Mouse (Mus musculus) C2C12 (cell line): ENCODE measurements around the gene Lsm12. TPM values are rescaled to one million over a fixed set of nuclear protein-coding genes. Genes with fewer than 3 reads are reported as not detected.
A peak's percentile ranks its signal among the peaks of the same experiment; 100 is the strongest.

Source experiments
- H3K27me3 ChIP-seq: one replicate; pipeline ENCODE4 v1.6.1; 2011; ENCODE audit not compliant: control insufficient read depth, insufficient read depth, insufficient read length
- H3K36me3 ChIP-seq: one replicate; pipeline ENCODE4 v1.6.1; 2011; ENCODE audit not compliant: control insufficient read depth, insufficient read depth
- H3K4me3 ChIP-seq: one replicate; pipeline ENCODE4 v1.5.1; 2011; ENCODE audit warnings: mild to moderate bottlenecking, control low read depth; ENCODE audit not compliant: poor library complexity, insufficient read depth, severe bottlenecking
- H3K79me2 ChIP-seq: one replicate; pipeline ENCODE4 v1.6.1; 2011; ENCODE audit not compliant: control insufficient read depth, insufficient read depth
- H3K79me3 ChIP-seq: one replicate; pipeline ENCODE4 v1.6.1; 2011; ENCODE audit warnings: low read depth, control low read depth
- H3ac ChIP-seq: one replicate; pipeline ENCODE3; 2011; ENCODE audit warnings: low read depth; ENCODE audit not compliant: control insufficient read depth, insufficient read length
- CEBPB ChIP-seq: IDR thresholded peaks from one replicate; pipeline ENCODE4 v1.6.1; 2011; ENCODE audit warnings: low read depth, mild to moderate bottlenecking, control low read depth, moderate library complexity
- CTCF ChIP-seq: IDR thresholded peaks from one replicate; pipeline ENCODE4 v1.5.1; 2011; ENCODE audit not compliant: control insufficient read depth, insufficient read depth, insufficient read length
- FOSL1 ChIP-seq: IDR thresholded peaks from one replicate; pipeline ENCODE4 v1.8.0; 2011; ENCODE audit warnings: mild to moderate bottlenecking, low read length; ENCODE audit not compliant: poor library complexity, insufficient read depth, severe bottlenecking
- MAX ChIP-seq: IDR thresholded peaks from one replicate; pipeline ENCODE4 v1.6.1; 2011; ENCODE audit warnings: mild to moderate bottlenecking, control low read depth
- MYOD1 ChIP-seq: IDR thresholded peaks from one replicate; pipeline ENCODE4 v1.6.1; 2011; ENCODE audit warnings: low read depth; ENCODE audit not compliant: control insufficient read depth, insufficient read length
- MYOG ChIP-seq: IDR thresholded peaks from one replicate; pipeline ENCODE4 v1.6.1; 2011; ENCODE audit not compliant: control insufficient read depth, insufficient read length; ENCODE audit errors: extremely low read depth
- USF1 ChIP-seq: IDR thresholded peaks from one replicate; pipeline ENCODE4 v1.6.1; 2011; ENCODE audit warnings: low read depth, mild to moderate bottlenecking, control low read depth, moderate library complexity
- polyA plus RNA-seq: library from polyadenylated mRNA; unstranded; fragments of >200 nt; fragmentation: generic; extraction: Trizol; gene quantifications from one replicate; pipeline ENCODE4 v1.2.1, GENCODE M21; 2012; ENCODE audit warnings: missing spikeins

Lsm12 gene
- polyA plus RNA-seq, 1 experiment: 43.0 TPM

DNA sequence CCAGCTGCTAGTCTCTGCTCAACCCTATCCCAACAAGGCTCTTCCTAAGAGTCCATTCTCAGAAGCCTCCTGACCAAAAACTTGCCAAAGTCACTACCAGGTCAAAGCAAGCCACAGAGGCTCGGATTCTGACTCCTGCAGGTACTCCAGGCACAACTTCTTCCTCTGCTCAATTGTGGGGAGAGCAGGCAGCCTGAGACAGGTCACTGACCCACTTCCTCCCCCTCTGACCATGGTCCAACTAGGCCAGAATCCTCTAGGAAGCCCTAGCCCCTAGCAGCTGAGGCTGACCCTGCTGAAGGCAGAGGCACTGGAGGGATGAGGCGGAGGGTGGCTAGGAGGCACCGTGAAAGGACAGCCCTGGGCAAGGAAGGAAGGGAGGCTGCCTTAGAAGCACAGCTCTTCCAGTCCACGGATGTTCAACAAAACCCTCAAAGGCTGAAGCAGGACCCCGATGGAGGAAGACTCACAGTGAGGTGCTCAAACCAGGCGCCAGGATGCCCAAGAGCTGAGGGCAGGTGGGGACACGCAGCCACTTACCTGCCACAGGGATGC lies 32.9 kb upstream of the Lsm12 start:
- H3ac ChIP-seq: peak overlapping the region; percentile 33
- no peak for TF ChIP-seq CEBPB
- TF ChIP-seq FOSL1: no peak
- TF ChIP-seq USF1: no peak
- TF ChIP-seq MYOG: no peak
- no peak for TF ChIP-seq MAX
- TF ChIP-seq MYOD1: no peak
- TF ChIP-seq CTCF: no peak
- peaks cover 54% of the 10 kb centered on the region for H3K79me2 ChIP-seq
- no peaks in the 10 kb centered on the region for H3K27me3 ChIP-seq
- H3K4me3 ChIP-seq: peak overlapping the region; percentile 34
- H3K36me3 ChIP-seq: no peaks in the 10 kb centered on the region
- H3K79me3 ChIP-seq: peaks cover 36% of the 10 kb centered on the region

DNA sequence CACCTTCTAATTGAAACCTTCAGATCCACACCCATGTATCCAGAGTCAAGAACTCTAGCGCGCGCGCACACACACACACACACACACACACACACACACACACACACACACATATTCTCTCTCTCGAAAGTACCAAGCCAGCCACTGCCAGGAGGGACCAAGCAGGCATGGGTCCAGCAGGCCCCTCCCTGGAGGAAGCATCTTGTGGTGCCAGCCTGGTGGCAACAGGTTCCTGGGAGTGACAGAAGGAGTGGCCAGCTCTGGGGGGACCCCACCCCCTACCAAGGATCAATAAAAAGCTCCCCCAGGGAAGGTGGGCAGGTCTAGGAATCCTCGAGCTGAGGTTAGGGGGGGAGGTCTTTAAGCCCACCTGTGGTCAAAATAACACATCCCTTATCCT lies 32.3 kb upstream of the Lsm12 start:
- Histone ChIP-seq H3K4me3 (peak overlapping the region; percentile 34), H3K36me3 (no peaks in the 10 kb centered on the region), H3K27me3 (no peaks in the 10 kb centered on the region), H3K79me3 (peaks cover 38% of the 10 kb centered on the region), H3ac (peak overlapping the region; percentile 37), H3K79me2 (peaks cover 59% of the 10 kb centered on the region)
- TF ChIP-seq CTCF (no peak), MYOG (no peak), MYOD1 (no peak), MAX (no peak), USF1 (no peak), FOSL1 (no peak), CEBPB (no peak)

DNA sequence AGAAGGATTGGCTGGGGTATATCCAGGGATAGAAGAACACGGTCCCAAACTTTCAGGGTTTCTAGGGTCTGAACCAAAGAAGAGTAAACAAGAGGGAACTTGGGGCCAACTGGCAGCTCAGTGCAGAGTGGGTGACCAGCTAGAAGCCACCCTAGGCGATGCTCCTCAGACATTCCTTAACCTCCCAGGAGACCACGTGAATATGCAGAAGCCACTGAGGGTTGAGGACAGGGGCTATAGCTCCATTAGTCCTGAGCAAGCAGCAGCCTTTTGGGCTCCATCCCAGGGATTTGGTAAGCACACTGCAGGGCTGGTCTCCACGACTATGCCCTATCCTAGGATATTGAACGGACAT lies 31.8 kb upstream of the Lsm12 start:
- no peaks in the 10 kb centered on the region for H3K27me3 ChIP-seq
- peaks cover 65% of the 10 kb centered on the region for H3K79me2 ChIP-seq
- no peak overlapping the region for H3ac ChIP-seq
- no peak overlapping the region for H3K4me3 ChIP-seq
- no peaks in the 10 kb centered on the region for H3K36me3 ChIP-seq
- peaks cover 38% of the 10 kb centered on the region for H3K79me3 ChIP-seq
- no peak for TF ChIP-seq CEBPB
- no peak for TF ChIP-seq MYOD1

DNA sequence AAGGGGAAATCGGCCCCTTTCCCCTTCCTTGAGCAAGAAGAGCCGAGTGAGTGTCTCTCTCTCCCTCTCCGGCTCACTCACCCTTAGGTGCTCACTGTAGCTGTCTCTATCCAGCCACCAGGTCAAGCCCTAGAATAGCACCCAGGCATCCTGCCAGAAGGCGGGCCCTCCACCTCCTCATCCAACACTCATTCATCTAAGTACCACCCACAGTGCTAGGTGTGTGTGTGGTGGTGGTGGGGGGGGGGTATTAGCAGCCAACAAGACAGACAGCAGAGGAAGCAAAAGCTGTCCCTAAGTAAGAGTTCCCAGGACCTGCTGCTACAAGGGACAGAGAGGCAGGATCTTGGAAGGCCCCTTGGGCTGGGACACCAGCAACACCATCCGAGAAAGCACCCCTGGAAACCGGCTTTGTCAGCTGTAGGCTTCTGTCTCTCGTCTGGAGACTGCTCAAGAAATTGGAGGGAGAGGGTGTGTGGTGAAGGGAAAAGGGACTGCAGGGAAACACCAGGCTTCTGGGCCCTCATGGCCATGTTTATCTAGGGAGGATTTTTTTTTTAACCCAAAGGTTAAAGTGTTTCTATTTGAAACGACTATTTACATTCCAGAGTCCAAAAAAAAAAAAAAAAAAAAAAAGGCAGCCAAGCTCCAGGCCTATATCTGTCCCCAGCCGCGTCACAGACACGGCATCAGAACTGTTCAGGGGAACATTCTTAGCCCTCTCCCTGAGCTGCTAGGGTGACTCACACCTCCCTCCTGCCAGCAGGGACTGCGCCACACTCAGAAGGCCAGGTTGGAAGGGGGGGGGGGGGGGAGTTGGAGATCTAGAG lies 31.2 kb upstream of the Lsm12 start:
- peak overlapping the region; percentile 19 for H3K4me3 ChIP-seq
- TF ChIP-seq MAX (peak; percentile 18), MYOG (no peak), FOSL1 (peak; percentile 16)

DNA sequence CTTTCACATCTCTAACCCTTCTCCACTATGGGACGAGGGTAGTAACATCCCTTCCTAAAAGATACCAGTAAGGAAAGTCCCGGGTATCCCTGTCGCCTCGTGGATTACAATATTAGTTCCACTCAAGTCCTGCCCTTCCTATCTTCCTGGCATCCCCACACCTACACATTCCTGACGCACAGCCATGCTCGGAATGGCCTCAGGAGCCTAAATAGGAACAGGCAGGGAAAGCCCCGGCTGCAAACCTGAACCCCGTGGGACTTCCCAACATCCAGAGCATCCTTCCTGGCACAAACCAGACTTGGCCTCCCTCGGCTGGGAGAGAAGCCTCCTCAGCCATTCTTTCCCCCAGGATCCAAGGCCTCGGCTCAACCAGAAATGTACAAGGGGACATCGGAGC lies 30.4 kb upstream of the Lsm12 start:
- TF ChIP-seq MYOD1 (no peak), CTCF (no peak), USF1 (no peak), CEBPB (no peak), MYOG (no peak), FOSL1 (no peak), MAX (no peak)
- no peaks in the 10 kb centered on the region for H3K27me3 ChIP-seq
- H3K79me2 ChIP-seq: peaks cover 78% of the 10 kb centered on the region
- peak overlapping the region; percentile 22 for H3ac ChIP-seq
- peaks cover 41% of the 10 kb centered on the region for H3K79me3 ChIP-seq
- H3K4me3 ChIP-seq: no peak overlapping the region
- H3K36me3 ChIP-seq: no peaks in the 10 kb centered on the region

More for the DNA sequence above, 31.2 kb upstream of the Lsm12 start:
- H3K79me2 ChIP-seq: peaks cover 70% of the 10 kb centered on the region
- H3ac ChIP-seq: no peak overlapping the region
- no peaks in the 10 kb centered on the region for H3K36me3 ChIP-seq
- H3K27me3 ChIP-seq: no peaks in the 10 kb centered on the region
- peaks cover 41% of the 10 kb centered on the region for H3K79me3 ChIP-seq
